Mouse (Mus musculus): ENCODE data around the gene Cdk6. TPM values are rescaled to one million over a fixed set of nuclear protein-coding genes. Genes with fewer than 3 reads are reported as not detected.
A peak's percentile ranks its signal among the peaks of the same experiment; 100 is the strongest.
"Not testable (repeated sequence)": the region's sequence is repeated elsewhere in the genome, so short reads cannot be mapped to it uniquely, and the experiment has no call there.

Cdk6 gene
- 33.3 and 36.0 TPM in 2 replicates for polyA plus RNA-seq (2015; fragmentation: Nextera tagmentation; extraction: Ambion mirVana)

GRCm38 (mm10) chr5:3341111-3341911 lies at the start of gene Cdk6:
TSS of gene Cdk6 (plus strand) at chr5:3341485.
- Histone ChIP-seq H3K4me2 (replicated peaks) (peak within 1 kb of the TSS; percentile 99), H3K27me3 (no peaks in the 10 kb centered on the region; the same call in 1 of the 2 replicates), H3K9me3 (replicated peaks) (no peaks in the 10 kb centered on the region), H3K4me1 (peaks cover 3% of the 10 kb centered on the region; the same call in 1 of the 2 replicates), H3K36me3 (no peaks in the 10 kb centered on the region), H3K4me3 (replicated peaks) (peak within 1 kb of the TSS; percentile 74), H3K27ac (replicated peaks) (peak within 1 kb of the TSS; percentile 84), H3K9ac (peak within 1 kb of the TSS; percentile 35)
- peak; percentile 44 for ATAC-seq (ENCODE audit: insufficient number of reproducible peaks, low FRiP score, low TSS enrichment, low read depth)
- 1% methylated on average over 58 of the region's 59 CpGs for WGBS

DNA sequence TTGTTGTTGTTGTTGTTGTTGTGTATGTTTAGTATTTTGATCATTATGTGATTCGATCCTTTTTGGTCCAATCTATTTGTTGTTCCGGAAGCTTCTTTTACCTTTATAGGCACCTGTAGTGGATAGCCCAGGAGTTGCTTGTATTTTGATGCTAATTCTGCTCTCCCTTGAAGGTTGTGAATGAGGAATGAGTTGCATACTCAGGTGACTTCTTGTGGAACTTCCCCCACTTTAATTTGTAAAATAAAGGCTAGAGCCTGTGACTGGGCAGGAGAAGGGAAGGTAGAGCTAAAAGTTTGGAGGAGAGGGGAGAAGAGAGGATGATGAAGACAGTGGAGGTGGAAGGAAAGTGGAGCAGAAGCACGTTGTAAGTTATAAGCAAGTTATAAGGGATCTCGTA lies 47.6 kb upstream of the Cdk6 start:
- 77% methylated on average over 4 of the region's 4 CpGs for WGBS
- ATAC-seq (ENCODE audit: insufficient number of reproducible peaks, low FRiP score, low TSS enrichment, low read depth), result no peak

DNA sequence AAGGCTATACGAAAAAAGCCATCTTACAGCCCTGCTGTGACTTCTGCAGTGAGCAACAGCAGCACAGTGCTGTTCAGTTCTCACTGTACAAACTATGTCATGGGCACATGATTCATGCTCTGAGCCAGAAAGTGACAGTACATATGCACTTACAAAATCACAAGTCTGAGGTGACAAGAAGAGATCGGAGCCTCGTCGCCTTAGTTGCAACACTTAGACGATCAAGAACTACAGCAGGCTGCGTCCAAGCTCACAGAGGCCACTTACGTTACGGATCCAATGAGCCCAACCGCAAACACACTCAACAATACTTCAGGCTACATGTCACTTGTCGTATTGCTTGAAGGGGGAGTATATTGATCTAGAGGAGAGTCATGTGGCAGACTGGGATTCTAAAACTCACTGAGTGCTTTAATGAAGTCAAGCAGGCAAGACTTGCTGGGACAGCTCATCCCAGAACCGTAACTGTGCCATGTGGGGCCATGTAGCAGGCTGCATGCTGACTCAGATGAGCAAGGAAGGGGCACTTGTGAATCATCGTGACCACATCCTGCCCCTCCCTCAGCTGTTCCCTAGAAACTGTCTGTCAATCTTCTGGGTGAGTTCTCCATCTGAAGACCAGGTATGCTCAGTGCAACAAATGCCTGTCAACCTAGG lies 40.4 kb upstream of the Cdk6 start:
- H3K27ac ChIP-seq (replicated peaks), result no peak overlapping the region
- H3K27me3 ChIP-seq, result no peaks in the 10 kb centered on the region
- H3K9me3 ChIP-seq (replicated peaks), result no peaks in the 10 kb centered on the region
- H3K36me3 ChIP-seq, result no peaks in the 10 kb centered on the region
- H3K4me2 ChIP-seq (replicated peaks), result no peak overlapping the region
- H3K4me1 ChIP-seq, result no peaks in the 10 kb centered on the region
- WGBS, result 68% methylated on average over 12 of the region's 12 CpGs
- no peak for ATAC-seq (ENCODE audit: insufficient number of reproducible peaks, low FRiP score, low TSS enrichment, low read depth)
- no peak overlapping the region for H3K9ac ChIP-seq
- no peak overlapping the region for H3K4me3 ChIP-seq (replicated peaks)

More for the DNA sequence above, 47.6 kb upstream of the Cdk6 start:
- Histone ChIP-seq H3K4me1 (no peaks in the 10 kb centered on the region), H3K9ac (no peak overlapping the region), H3K27ac (replicated peaks) (no peak overlapping the region), H3K27me3 (no peaks in the 10 kb centered on the region), H3K36me3 (no peaks in the 10 kb centered on the region), H3K9me3 (replicated peaks) (no peaks in the 10 kb centered on the region), H3K4me2 (replicated peaks) (no peak overlapping the region), H3K4me3 (replicated peaks) (no peak overlapping the region)

DNA sequence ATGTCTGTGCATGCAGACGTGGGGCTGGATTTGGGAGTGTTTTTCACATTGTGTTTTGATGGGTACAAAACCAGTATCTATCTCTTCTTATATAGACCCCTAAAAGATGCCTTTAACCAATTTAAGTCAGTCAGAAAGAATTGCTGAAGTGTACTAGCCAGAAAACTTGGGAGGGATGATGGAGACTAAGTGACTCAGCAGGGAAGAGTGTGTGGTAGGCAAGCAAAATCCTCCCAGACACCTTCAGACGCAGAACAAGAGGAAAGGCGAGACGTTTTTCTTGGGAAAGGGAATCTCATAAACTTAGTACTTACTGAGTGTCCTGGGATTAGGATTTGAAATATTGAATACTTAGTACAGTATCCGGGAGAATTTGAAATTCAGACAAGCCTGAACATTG lies 39.8 kb upstream of the Cdk6 start:
- H3K9ac ChIP-seq, result no peak overlapping the region
- H3K27ac ChIP-seq (replicated peaks), result no peak overlapping the region
- H3K36me3 ChIP-seq, result no peaks in the 10 kb centered on the region
- no peaks in the 10 kb centered on the region for H3K9me3 ChIP-seq (replicated peaks)
- no peaks in the 10 kb centered on the region for H3K4me1 ChIP-seq
- 63% methylated on average over 5 of the region's 5 CpGs for WGBS
- H3K4me2 ChIP-seq (replicated peaks), result no peak overlapping the region
- H3K4me3 ChIP-seq (replicated peaks), result no peak overlapping the region
- ATAC-seq (ENCODE audit: insufficient number of reproducible peaks, low FRiP score, low TSS enrichment, low read depth), result no peak
- no peaks in the 10 kb centered on the region for H3K27me3 ChIP-seq

- Histone ChIP-seq H3K4me1 (no peaks in the 10 kb centered on the region), H3K9me3 (replicated peaks) (no peaks in the 10 kb centered on the region), H3K4me3 (replicated peaks) (no peak overlapping the region), H3K9ac (no peak overlapping the region), H3K4me2 (replicated peaks) (no peak overlapping the region), H3K27me3 (no peaks in the 10 kb centered on the region), H3K36me3 (no peaks in the 10 kb centered on the region), H3K27ac (replicated peaks) (no peak overlapping the region)
- 93% methylated on average over 9 of the region's 9 CpGs for WGBS
- no peak for ATAC-seq (ENCODE audit: insufficient number of reproducible peaks, low FRiP score, low TSS enrichment, low read depth)
These were observed 37.4 kb upstream of the Cdk6 start for GRCm38 (mm10) chr5:3303876-3304275.

DNA sequence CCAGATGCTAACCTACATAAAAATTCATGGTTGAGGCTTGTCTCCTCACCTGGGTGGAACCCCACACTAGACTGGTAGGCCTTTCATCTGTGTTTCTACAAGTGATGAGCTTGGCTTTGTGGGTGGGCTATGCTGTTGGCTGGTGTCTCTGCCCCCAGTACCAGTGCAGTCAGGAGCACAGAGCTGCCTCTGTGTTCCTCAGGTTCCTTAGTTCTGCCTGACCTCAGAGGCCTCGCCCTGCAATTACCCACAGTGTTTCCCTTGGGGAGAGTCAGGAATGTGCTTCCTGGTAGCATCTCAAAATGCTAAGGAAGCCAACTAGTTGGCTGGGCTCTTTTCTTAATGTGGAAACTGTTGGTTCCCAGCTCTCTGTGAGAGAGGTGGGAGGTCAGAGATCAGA lies 35.1 kb upstream of the Cdk6 start:
- no peaks in the 10 kb centered on the region for H3K9me3 ChIP-seq (replicated peaks)
- ATAC-seq (ENCODE audit: insufficient number of reproducible peaks, low FRiP score, low TSS enrichment, low read depth), result no peak
- no peaks in the 10 kb centered on the region for H3K4me1 ChIP-seq
- no peak overlapping the region for H3K4me2 ChIP-seq (replicated peaks)
- H3K27me3 ChIP-seq, result no peaks in the 10 kb centered on the region
- no peak overlapping the region for H3K9ac ChIP-seq
- no peak overlapping the region for H3K27ac ChIP-seq (replicated peaks)
- H3K36me3 ChIP-seq, result no peaks in the 10 kb centered on the region
- H3K4me3 ChIP-seq (replicated peaks), result no peak overlapping the region
- 71% methylated on average over 1 of the region's 1 CpGs for WGBS

DNA sequence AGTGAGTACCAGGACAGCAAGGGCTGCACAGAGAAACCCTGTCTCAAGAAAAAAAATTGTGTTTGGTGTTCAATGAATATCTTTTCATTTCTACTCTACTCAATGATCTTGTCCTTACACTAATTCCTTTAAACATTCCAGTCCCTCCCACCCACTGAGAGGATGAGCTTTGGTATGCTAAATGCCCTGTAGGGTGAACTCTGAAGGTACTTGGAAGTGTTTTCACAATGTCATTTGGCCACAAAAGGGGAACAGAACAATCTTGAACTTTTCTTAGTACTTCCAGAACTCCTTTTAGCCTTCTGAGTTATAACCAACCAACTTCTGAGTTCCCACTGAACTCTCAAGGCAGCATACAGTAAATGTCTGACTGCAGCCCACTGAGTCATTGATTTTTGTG lies 32.2 kb upstream of the Cdk6 start:
- Histone ChIP-seq H3K4me2 (replicated peaks) (no peak overlapping the region), H3K27me3 (no peaks in the 10 kb centered on the region), H3K4me1 (no peaks in the 10 kb centered on the region), H3K9ac (no peak overlapping the region), H3K9me3 (replicated peaks) (no peaks in the 10 kb centered on the region), H3K27ac (replicated peaks) (no peak overlapping the region), H3K36me3 (no peaks in the 10 kb centered on the region), H3K4me3 (replicated peaks) (no peak overlapping the region)
- no peak for ATAC-seq (ENCODE audit: insufficient number of reproducible peaks, low FRiP score, low TSS enrichment, low read depth)

DNA sequence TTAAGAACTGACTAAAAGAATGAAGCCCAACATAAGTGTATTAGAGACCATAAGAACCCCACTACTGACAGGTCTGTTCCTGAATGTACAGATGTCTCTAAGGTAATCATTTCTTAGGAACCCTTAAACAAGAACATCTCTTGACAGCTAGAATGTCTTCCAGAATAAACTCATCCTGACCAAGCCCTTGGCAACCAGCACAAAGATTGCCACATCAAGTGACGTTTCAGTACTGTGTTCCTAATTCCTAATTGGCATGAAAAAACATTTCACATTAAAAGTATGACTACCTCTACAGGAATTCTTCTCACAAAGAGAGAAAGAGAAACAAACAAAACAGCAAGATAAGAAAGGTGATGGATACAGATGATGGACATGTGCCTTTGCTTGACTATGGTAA lies 31.7 kb upstream of the Cdk6 start:
- ATAC-seq (ENCODE audit: insufficient number of reproducible peaks, low FRiP score, low TSS enrichment, low read depth), result no peak
- Histone ChIP-seq H3K4me1 (no peaks in the 10 kb centered on the region), H3K27me3 (no peaks in the 10 kb centered on the region), H3K4me2 (replicated peaks) (no peak overlapping the region), H3K9me3 (replicated peaks) (no peaks in the 10 kb centered on the region), H3K27ac (replicated peaks) (no peak overlapping the region), H3K9ac (no peak overlapping the region), H3K4me3 (replicated peaks) (no peak overlapping the region), H3K36me3 (no peaks in the 10 kb centered on the region)
- WGBS, result 50% methylated on average over 1 of the region's 1 CpGs

- not testable (repeated sequence) for H3K36me3 ChIP-seq; H3K4me2 ChIP-seq (replicated peaks); H3K27ac ChIP-seq (replicated peaks); H3K27me3 ChIP-seq; H3K9me3 ChIP-seq (replicated peaks); H3K4me3 ChIP-seq (replicated peaks); H3K9ac ChIP-seq; H3K4me1 ChIP-seq; ATAC-seq (ENCODE audit: insufficient number of reproducible peaks, low FRiP score, low TSS enrichment, low read depth)
- 86% methylated on average over 7 of the region's 7 CpGs for WGBS
These were observed 30.1 kb upstream of the Cdk6 start for GRCm38 (mm10) chr5:3311156-3311555.

DNA sequence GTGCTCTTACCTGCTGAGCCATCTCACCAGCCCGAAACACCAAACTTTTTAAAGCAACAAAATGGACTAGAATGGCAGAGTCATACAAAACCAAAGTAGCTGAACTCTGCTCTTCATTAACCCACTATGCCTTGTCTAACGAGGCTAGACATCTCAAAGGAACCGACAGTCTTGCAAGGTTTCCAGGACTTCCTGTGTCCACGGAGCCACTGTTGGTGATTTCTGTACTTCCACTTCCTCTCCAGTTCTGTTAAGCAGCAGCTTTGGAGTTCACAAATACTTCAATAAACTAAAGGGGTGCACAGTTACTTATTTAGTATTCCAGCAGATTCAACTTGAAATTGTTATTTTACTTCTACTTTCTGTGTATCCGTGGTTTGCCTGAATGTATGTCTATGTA lies 23.6 kb upstream of the Cdk6 start:
- ATAC-seq (ENCODE audit: insufficient number of reproducible peaks, low FRiP score, low TSS enrichment, low read depth); H3K4me3 ChIP-seq (replicated peaks); H3K36me3 ChIP-seq; H3K4me1 ChIP-seq; H3K27ac ChIP-seq (replicated peaks); H3K27me3 ChIP-seq; H3K9me3 ChIP-seq (replicated peaks); H3K4me2 ChIP-seq (replicated peaks); H3K9ac ChIP-seq: not testable (repeated sequence)
- 71% methylated on average over 5 of the region's 5 CpGs for WGBS

GRCm38 (mm10) chr5:3320225-3320624 lies 21.1 kb upstream of the Cdk6 start:
- Histone ChIP-seq H3K36me3 (no peaks in the 10 kb centered on the region), H3K27ac (replicated peaks) (no peak overlapping the region), H3K27me3 (no peaks in the 10 kb centered on the region), H3K4me3 (replicated peaks) (no peak overlapping the region), H3K9ac (no peak overlapping the region), H3K4me2 (replicated peaks) (no peak overlapping the region), H3K9me3 (replicated peaks) (no peaks in the 10 kb centered on the region), H3K4me1 (no peaks in the 10 kb centered on the region)
- ATAC-seq (ENCODE audit: insufficient number of reproducible peaks, low FRiP score, low TSS enrichment, low read depth), result no peak
- 39% methylated on average over 1 of the region's 1 CpGs for WGBS

GRCm38 (mm10) chr5:3322052-3322451 lies 19.2 kb upstream of the Cdk6 start:
- Histone ChIP-seq H3K9ac (no peak overlapping the region), H3K27me3 (no peaks in the 10 kb centered on the region), H3K27ac (replicated peaks) (no peak overlapping the region), H3K4me2 (replicated peaks) (no peak overlapping the region), H3K36me3 (no peaks in the 10 kb centered on the region), H3K4me3 (replicated peaks) (no peak overlapping the region), H3K4me1 (no peaks in the 10 kb centered on the region), H3K9me3 (replicated peaks) (no peaks in the 10 kb centered on the region)
- ATAC-seq (ENCODE audit: insufficient number of reproducible peaks, low FRiP score, low TSS enrichment, low read depth), result no peak
- 75% methylated on average over 6 of the region's 6 CpGs for WGBS

All from embryonic facial prominence, embryonic 15.5 days (tissue).